Mouse (Mus musculus): Measurements from ENCODE around the gene Rora.

The Rora gene

DNA sequence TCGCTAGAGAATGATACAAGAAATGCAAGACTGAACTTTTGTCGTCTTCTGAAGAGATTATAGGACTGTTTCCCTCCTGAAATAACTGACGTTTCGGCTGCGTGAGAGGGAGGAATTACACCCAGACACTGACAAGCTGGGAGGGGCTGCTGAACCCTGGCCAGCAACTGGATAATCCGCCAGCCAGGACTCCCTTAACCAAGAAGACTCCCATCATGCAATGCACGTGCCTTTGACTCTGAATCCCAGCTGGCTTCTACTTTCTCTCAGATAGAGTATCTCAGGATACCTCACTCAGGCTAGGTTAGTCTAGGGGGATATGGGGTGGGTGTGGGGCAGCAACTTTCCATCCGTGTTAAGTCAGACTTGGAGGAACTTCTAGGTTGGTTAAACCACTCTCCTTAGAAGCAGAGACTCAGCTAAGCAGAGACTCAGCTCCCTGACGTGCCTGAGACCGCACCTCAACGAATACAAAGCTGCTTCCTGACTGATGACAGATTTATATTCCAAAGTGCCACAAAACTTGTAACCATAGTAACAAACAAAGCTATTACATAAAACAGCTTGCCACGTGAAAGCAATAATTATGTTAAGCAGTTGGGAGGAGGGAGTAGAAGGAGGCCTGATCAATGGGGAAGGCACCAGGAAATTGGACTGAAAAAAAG, 302.8 kb downstream of the Rora start:
- 50% methylated on average over 12 of the region's 12 CpGs for WGBS

DNA sequence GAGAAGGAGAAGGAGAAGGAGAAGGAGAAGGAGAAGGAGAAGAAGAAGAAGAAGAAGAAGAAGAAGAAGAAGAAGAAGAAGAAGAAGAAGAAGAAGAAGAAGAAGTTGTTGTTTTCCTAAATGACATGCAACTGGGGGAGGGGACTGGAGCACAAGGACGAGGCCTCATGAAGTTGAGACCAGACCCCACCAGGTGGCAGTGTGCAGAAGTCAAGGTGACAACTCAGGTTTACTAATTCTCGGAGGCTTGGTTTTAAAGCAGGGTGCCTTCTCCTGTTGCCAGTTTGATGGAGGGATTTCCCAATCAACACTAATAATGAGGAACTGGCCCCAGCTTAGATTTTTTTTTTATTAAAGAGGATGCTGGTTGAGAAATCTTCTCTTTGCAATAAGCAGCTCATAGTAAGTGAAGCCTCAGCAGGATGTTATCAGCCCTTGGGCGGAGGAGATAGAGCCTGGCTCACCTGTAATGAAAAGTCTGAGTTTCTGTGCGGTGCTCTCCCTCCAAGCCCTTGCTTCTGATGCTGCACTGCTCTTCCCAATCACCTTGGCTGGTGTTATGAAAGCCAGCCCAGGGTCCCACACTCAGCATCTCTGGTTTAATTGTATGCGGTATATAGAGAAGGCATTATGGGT, 303.5 kb downstream of the Rora start:
- 73% methylated on average over 5 of the region's 5 CpGs for WGBS

DNA sequence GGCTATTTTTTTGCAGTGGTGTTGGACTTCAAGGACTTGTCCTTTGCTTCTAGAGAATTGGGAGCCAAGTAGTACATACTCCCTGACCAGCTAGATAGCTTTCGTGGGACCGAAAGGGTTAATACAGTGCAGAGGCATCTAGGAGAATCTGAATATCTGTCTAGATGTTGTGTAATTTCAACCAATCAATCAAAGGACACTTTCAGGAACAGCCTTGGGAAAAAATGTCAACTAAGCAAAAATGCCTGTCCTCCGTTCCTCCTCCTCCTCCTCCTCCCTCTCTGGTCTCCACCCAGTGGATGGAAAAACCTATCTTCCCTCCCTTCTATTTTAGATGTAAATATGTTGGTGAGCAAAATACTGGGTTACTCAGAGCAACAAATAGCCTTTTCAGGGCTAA, 304.2 kb downstream of the Rora start:
- 91% methylated on average over 3 of the region's 3 CpGs for WGBS

DNA sequence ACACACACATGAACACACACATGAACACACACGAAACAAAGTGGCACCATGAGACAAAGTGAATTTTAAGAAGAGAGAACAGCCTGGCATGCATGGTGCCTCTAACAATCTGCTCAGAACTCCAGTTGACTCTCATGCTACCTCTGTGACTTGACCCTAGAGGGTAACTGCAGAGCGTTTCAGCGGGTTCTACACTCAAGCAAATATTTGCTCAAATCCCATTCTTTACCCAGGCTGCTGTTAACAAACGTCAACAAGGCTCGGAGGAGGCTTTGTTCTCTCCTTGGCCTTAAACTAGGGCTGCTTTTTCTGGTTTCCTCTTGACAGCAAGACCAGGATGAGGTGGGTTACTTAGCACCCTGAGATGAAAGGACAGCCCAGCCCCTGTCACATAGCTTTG, 305.3 kb downstream of the Rora start:
- WGBS = 73% methylated on average over 5 of the region's 5 CpGs

DNA sequence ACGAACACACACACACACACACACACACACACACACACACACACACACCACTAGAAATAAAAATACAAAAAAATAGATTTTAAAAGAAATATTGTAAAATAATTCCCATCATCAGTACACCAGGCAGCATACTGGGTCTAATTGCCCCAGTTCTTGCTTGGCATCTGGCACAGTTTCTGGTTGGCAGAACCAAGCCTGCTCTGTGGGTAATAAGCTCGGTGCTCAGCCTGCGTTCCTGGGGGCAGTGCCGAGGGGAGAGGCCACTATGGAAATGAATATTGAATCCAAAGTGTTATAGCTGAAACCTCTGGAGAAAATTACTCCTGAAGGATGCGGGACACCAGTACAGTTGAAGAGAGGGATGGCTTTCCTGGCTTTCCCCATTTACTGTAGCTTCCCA, 310.3 kb downstream of the Rora start:
- 75% methylated on average over 5 of the region's 5 CpGs for WGBS

DNA sequence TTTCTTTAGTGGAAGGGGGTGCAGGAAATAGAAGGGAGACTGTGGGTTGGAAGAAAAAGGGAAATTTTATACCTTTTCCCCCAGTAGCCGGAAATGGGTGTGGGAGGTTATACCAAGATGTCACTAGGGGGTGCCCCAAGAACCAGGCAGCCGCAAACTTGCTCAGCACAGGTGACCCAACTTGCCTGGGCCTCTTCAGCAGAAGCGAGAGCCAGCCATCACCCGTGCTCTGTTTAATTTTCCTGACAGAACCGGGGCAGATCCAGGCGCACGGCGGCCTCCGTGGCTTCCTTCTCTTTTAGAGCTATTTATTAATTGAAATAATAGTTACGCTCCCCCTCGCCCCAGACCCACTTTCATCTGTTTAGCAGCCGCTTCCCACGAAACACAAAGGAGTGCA, 313.0 kb downstream of the Rora start:
- WGBS = 76% methylated on average over 13 of the region's 13 CpGs

DNA sequence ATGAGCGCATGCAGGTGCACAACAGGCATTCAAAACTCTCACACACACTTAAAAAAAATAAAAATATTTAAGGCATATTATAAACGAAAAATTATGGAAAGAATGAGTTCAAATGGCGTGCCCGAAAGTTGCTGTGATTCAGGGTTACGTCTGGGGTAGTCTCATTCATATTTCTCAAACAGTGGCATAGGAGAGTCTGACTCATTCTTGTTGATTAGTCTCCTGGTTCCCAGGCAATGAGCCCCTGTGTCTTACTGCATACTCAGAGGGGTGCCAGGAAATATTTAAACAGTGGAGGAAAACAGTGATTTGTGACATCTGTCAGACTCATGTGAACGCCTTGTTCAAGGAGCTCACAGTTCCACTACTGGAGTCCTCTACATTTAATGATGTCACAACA, 316.5 kb downstream of the Rora start:
- 93% methylated on average over 6 of the region's 6 CpGs for WGBS

DNA sequence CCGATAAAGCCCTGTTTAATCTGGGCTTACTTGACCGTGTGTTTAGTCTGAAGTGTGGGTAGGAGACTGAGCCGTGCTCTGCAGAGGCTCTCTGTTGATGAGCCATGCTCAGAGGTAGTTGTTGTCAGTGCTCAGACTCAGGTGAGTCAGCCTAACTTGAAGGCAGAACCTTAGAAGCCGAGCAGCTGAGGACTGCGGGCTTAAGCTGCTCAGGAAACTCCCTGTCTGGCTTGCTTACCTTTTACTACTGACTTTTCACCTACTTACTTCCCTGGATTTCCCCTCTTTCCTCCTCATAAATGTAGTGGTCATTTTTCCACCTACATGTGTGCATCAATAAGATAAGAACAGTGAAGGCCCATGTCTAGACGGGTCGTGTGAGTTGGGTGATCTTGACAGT, 318.7 kb downstream of the Rora start:
- WGBS = 85% methylated on average over 7 of the region's 7 CpGs

DNA sequence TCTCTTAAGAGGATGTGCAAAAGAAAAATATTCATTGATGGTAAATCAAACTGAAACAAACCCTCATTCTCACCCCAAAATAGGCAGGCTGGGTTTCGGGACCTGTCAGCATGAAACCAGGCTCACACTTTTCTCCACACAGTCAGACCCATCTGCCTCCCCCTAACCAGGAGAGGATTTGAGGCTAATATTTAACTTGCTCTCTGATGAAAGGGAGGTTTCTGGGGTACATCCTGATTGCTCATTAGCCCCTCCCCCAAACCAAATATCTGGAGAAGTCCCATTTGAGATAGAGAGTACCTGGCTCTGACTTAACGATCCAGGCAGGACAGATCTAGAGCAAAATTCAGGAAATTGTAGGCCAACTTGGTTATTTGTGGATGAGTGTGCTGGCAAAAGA, 320.9 kb downstream of the Rora start:
- 90% methylated on average over 2 of the region's 2 CpGs for WGBS

DNA sequence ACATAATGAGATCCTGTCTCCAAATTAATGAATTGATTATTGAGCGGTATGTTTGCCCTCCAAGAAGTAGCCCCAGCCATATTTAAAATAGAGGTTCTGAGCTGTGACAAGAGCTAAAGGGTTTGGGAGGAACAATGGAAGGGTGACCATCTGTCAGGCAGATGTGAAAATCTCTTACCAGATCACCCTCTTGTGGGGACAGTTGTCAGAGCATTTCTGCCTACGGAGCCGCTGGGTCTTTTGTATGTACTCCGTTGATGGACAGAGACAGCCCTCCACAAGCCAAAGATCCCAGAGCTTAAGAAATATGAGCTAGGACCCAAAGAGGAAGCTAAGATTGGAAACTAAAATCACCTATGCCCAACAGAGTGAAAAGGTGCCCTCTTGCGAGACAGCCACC, 322.6 kb downstream of the Rora start:
- 83% methylated on average over 5 of the region's 5 CpGs for WGBS

DNA sequence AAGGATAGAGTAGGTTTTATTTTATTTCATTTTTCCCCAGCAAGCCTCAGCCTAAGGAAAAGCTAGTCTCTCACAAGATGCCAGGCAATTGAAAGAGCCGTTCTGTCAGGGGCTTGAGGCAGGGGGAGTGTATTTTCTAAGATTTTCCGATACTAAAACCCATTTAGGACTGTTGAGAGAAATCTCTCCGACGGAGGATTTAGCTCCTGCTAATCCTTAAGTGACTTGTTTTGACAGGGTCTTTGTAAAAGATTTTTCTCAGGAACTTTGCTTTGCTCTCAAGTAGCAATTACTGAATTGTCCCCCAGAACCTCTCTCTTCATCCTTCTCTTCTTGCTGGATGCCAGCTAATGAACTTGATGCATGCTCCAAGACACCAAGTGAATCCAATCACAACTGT, 323.3 kb downstream of the Rora start:
- WGBS = 71% methylated on average over 4 of the region's 4 CpGs

DNA sequence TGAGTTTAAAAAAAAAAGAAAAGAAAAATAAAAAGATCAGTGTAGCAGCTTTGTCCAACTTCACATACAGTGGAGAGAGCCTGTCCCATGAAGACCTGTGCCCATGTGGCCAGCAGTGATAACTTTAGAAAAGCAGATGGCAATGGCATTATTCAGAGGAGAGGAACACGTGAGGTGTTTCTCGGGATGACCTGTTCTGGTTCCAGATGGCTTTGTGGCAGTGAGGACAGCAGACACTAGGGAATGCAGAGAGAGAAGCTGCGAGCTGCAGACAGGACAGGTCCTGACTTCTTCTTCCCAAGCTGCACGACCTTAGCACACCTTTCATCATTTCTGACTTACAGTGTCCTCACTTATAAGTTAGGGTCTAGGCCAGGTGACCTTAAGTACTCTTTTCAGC, 325.1 kb downstream of the Rora start:
- WGBS = 86% methylated on average over 4 of the region's 4 CpGs

DNA sequence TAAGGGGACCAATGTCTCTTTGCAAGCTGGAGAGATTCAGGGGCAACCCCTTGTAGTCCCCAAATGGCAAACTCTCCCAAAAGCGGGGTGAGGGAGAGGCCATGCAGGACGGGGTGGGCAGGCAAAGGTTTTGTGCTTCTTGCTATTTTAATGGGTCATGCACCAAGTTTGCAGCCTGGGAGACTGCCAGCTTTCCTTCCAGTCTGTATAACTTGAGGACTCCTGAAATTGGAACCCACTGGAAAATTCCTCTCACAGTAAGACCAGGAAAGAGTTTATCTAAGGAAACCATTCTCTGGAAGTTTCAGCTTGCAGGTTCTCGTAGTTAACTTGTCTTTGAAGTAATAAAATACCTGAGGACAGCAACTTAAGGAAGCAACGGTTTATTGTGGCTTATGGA, 326.5 kb downstream of the Rora start:
- 88% methylated on average over 4 of the region's 4 CpGs for WGBS

DNA sequence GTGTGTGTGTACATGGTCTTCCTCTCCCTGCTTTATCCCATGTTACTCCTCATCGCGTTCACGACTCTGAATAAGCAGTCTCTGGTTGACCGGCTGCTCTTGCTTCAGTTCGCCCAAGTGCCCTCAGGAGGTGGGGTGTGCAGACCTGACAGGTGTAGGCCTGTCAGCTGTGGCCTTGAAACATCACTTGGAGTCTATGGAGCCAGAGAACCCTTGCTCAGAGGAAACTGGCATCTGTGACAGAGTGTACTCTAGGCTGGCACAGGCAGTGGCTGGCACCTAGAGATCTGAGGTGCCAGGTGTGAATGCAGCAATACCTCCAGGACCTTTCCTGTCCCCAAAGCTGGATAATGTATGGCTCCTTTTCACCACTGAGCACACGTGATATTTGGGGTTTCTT, 331.5 kb downstream of the Rora start:
- WGBS = 97% methylated on average over 6 of the region's 6 CpGs

DNA sequence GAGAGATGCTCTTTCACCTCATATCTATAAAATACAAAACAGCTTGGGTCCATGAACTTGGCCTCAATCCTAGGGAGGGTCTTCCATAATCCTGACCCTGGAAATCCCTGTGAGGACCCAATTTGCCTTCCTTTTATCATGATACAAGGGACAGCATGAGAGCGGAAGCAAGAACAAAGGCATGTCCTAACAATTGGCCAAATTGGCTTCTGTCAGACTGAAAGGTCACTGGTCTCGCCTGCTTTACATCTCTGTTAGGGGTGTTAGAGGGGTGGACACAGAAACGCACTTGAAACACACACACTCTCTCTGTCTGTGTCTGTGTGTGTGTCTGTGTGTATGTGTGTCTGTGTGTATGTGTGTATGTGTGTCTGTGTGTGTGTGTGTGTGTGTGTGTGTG, 332.2 kb downstream of the Rora start:
- WGBS = 86% methylated on average over 3 of the region's 3 CpGs

DNA sequence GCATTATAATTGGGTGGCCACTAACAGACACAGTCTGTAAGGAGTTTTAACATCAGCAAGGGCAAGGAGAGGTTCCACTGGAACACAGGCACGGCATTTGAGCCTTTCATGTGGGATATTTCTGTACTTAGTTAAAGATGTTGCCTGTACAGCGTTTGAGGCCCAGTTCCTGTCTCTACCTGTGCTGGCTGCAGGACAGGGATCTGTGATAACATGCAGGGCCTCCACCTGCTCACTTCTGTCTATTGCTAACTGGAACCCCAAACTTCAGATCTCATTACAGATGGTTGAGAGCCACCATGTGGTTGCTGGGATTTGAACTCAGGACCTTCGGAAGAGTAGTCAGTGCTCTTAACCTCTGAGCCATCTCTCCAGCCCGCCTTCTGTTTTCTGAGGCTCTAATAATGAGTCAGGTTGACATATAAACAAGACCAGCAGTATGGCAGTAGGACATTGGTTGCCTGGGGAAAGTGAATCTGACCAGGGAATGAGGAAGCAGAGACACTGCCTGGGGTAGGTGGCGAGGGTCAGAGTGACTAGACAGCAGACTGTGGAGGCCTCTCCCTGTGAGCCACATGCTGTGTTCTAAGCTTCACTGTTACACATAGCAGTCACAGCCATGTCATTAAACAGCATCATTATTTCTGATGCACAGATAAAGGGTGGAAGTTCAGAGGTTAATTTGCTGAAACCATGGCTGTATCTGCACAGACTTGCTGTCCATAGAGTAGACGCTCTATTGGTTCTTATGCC, 333.9 kb downstream of the Rora start:
- WGBS = 91% methylated on average over 6 of the region's 6 CpGs

DNA sequence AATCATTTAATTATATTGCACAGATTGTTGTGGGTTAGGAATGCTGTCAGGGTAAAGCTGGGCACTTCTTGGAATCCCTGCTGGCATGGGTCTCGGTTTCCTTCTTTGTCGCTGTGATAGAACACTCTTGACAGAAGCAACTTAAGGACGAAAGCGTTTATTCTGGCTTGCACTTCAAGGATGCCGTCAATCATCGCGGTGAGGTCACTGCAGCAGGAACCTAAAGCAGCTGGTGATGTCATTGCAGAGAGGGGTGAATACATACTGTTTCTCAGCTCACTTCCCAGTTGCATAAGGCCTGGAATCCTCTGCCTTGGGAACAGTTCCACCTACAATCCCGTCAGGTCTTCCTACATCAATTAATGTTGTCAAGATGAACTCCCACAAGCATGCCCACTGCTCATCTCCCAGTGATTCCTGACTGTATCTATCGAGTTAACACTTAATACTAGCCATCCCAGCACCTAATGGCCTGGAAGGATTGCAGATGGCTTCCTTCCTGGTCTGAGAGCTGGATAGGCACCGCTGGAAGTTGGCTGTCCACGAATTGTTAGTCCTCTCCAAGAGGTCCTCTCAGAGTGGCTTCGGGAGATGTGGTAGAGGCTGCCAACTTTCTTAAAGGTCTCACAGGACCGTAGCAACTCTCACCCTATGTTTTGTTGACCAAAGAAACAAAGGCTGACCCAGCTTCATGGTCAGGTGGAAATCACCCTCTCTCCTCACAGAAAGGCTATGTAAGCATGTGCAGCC, 334.8 kb downstream of the Rora start:
- WGBS = 67% methylated on average over 13 of the region's 13 CpGs

DNA sequence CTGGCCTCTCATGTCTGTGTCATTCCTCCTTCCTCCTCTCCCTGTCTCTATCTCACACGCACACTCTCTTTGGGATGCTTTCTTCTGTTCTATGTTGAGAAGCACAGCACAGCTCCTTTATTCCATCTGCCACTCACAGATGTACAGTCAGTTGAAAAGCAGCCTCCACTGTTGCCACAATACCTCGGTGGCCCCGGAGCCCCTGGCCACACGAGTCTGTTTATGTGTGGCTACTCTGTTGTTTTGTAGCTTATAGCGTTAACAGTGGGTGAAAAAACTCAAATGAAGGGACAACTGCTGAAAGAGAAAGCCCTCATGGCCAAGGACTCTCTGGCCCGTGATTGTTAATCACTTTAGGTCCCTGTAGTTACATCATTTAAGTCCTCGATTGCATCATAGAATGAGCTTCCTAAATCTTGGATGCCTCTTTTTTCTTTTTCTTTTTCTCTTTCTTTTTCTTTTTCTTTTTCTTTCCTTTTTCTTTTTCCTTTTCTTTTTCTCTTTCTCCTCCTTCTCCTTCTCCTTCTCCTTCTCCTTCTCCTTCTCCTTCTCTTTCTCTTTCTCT, 336.4 kb downstream of the Rora start:
- 55% methylated on average over 7 of the region's 7 CpGs for WGBS

DNA sequence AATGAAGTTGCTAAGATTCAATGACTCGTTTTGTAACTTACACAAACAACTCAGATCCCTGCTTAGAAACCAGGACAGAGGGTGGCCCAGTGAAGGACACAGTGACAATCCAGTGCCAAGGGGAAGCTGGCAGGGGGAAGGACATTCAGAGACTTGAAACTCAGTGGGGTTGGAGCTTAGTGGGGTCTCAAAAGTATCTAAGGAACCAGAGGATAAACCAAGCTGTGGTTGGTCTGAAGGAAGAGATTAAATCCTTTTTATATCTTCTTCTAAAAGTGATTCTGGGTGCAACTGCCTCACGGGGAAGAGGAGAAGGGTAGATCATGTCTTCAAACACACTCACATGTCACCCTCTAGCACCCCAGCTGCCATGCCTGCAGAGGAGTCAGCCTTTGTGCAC, 340.3 kb downstream of the Rora start:
- 56% methylated on average over 2 of the region's 2 CpGs for WGBS

DNA sequence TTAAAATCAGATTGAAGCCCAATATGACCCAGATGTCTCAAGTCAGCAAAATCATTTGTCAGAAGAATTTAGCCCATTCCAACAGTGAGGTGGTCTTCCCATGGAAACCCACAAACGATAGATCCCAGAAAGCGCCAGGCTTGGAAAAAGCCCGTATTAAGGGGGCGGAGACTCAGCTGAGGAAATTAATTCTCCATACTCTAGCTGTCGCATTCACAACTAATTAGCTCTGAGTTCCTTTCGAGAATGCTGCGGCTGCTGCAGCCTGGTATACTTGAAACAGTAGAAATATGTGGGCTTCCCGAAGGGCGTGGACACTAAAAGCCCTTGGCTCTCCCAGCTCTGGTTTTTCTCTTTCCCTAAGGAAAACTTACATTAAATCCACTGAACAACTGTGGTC, 345.4 kb downstream of the Rora start:
- 64% methylated on average over 9 of the region's 9 CpGs for WGBS

DNA sequence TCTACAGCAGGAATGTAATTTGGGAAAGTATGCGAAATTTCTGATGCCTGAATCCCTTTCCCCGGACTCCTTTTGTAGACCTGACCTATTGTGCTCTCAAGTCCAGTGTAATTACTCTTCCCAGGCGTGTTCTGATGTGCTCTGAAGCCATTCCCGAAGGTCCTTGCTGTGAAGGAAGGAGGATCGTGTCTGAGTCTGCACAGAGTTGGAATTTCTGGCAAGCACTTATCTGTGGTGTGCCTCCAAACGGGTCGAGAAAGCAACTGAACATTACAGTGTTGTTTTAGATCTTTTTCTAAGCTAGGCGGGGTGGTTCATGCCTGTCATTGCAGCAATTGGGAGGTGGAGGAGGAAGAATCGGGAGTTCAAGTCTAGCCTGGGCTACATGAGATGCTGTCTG, 350.9 kb downstream of the Rora start:
- 75% methylated on average over 9 of the region's 9 CpGs for WGBS

DNA sequence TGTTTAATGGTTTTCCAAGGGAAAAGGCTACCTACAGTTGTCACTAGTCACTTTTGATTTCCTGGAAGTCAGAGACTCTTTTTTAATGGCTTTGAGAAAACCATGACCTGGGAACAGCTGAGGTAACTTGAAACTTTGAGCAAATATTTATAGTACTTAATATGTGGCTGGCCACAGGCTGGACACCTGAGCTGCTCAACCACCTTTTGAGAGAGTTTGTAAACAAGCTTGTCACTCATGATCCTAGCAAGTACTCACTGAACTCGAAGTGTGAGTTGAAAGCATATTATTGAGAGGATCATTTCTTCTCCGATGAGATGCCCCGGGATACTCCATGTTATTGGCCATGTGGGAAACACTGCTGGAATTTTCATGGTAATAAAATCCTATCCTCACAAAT, 353.1 kb downstream of the Rora start:
- 83% methylated on average over 3 of the region's 3 CpGs for WGBS

All from cerebral cortex, adult 2 months (tissue).